Mouse (Mus musculus) telencephalon, adult 2 months (tissue): ENCODE data around the gene Sry.

Source experiments
- DNase-seq: peaks from one replicate; pipeline ENCODE4 v3.0.0-alpha.2; 2011; ENCODE audit warnings: low read depth, low spot score

Sry gene

DNA sequence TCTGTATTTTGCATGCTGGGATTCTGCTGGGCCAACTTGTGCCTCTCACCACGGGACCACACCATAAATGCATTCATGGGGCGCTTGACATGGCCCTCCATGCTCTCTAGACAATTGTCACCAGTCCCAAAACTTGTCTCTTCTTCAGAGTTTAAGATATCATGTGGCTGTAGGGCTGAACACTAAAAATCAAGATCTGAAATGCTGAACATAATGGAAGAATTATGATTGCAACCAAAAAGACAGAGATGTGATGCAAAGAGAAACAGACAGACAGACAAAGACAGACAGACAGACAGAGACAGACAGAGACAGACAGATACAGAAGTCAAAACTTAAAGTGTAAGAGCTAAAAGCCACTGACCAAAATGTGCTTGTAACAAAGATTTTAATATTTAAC, at the start of gene Sry:
TSS of gene Sry (minus strand) at position 101 of the 400 bp plus-strand sequence.
- no peak for DNase-seq
